Mouse (Mus musculus) heart, adult 10 weeks (tissue): ENCODE data around the gene Satb1. TPM values are rescaled to one million over a fixed set of nuclear protein-coding genes. Genes with fewer than 3 reads are reported as not detected.

ENCODE experiments used
- polyA plus RNA-seq: library from polyadenylated mRNA; stranded (reverse); fragments of 350-450 nt; fragmentation: Illumina TruSeq; extraction: RNeasy Lipid Tissue Mini Kit (QIAGEN cat#74804); gene quantifications from one replicate; pipeline ENCODE4 v1.2.3, GENCODE M21; 2014; ENCODE audit warnings: low read depth, low replicate concordance

Satb1 gene
- 13.2 TPM for polyA plus RNA-seq

DNA sequence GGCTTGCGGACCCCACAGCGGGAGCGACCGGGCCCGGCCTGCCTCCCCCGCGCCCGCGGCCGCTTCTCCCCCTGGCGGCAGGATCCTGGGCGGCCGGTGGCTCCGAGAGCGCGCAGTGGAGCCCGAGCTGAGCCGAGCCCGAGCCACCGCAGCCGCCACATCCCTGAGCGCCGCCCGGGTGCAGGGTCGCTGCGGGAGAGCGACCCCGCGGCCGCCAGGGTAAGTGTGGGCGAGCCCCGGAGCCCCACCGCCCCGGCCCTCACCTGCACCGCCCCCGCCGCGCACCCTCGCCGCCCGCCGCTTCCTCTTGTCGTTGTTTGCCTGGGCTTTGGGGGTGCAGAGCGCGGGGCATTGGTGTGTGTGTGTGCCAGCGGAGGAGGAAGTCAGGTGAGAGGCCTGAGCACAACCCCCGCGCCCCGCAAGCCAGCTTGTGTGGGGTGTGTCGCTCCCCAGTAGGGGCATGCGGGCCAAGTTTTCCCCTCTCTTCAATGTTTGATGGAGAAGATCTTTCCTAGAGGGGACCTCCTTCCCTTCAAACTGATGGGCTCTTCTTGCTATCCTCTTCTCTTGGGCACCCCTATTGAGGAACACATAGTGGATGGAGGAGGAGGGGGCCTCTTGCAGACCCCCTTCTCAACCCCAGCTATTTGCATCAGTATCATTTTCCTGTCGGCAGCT is at the start of gene Satb1:
Gene Satb1, minus strand, starts transcription at position 391 of the 678 bp plus-strand sequence.

